Mouse (Mus musculus) erythroid progenitor cell, adult 5-6 weeks (primary cell): ENCODE results near the gene Zfp27. TPM values are rescaled to one million over a fixed set of nuclear protein-coding genes. Genes with fewer than 3 reads are reported as not detected.

Experiments
- ATAC-seq: replicated peaks from 2 replicates; pipeline ENCODE4 v1.8.0; 2016; ENCODE audit warnings: moderate number of reproducible peaks, mild to moderate bottlenecking, moderate TSS enrichment, inconsistent platforms; ENCODE audit not compliant: poor library complexity, low FRiP score, severe bottlenecking
- total RNA-seq, 2 experiments: library from RNA; stranded (forward) in 1 of 2; stranded (reverse) in 1 of 2; fragments of 150-400 nt in 1 of 2; fragments of 186-747, 209-891 nt in 1 of 2; gene quantifications; 2 replicates each; pipeline versions ENCODE4 v1.2.3 to v1.2.4; 2015 to 2017; ENCODE audit warnings: low replicate concordance in 2 of 2

The Zfp27 gene
- 2.9 TPM in 1 of 2 replicates, not detected in the other for total RNA-seq (2015; ENCODE audit: low replicate concordance)
- 0.83 and 2.1 TPM in 2 replicates for total RNA-seq (2017; ENCODE audit: low replicate concordance)

DNA sequence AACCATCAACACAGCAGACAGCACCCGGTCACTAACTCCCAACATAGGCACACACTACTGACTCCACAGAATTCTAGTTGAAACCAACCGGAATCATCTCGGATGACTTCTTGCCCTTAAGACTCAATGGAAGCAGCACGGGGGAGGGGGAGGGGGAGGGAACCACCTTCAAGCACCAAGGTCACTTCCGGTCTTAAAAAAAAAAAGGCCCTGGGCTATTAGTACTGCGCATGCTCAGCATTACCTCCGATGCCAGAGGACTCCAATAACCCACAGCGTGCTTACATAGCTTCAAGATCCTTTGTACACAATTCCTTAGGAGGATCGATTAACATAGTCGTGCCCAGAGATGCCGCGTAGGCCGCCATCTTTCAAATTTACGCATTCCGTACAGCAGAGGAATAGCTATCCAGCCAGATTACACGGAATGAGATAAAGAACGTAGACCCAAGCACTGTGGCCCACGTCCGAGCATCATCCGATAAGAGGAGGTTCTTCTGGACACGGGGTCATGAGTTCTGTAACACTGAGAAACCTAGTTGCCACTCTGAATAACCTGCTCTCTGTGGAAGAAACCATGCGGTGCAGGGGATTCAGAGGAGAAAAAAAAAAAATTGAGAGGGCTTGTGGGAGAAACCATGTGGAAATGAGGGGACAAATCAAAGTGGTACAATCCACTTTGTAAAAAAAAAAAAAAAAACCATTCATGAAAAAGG lies at the start of gene Zfp27:
Gene Zfp27 (minus strand): TSS at position 607 of the 716 bp plus-strand sequence.
- peak; percentile 88 for ATAC-seq

DNA sequence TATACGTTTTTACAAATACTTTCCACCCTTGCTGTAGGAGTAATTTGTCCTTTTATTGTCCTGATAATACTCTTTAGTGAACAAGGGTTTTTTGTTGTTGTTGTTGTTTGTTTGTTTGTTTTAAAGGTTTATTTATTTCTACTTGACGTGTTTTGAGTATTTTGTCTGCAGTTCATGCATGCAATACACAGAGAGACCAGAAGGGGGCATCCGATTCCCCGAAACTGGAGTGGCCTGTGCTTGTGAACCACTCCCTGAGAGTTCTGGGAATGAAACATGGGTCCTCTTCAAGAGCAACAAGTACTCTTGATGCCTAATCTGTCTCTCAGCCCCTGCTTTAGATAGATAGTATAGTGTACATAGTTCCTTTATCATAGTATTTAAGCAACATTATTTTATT lies 48.4 kb upstream of the Zfp27 start:
- peak; percentile 72 for ATAC-seq

DNA sequence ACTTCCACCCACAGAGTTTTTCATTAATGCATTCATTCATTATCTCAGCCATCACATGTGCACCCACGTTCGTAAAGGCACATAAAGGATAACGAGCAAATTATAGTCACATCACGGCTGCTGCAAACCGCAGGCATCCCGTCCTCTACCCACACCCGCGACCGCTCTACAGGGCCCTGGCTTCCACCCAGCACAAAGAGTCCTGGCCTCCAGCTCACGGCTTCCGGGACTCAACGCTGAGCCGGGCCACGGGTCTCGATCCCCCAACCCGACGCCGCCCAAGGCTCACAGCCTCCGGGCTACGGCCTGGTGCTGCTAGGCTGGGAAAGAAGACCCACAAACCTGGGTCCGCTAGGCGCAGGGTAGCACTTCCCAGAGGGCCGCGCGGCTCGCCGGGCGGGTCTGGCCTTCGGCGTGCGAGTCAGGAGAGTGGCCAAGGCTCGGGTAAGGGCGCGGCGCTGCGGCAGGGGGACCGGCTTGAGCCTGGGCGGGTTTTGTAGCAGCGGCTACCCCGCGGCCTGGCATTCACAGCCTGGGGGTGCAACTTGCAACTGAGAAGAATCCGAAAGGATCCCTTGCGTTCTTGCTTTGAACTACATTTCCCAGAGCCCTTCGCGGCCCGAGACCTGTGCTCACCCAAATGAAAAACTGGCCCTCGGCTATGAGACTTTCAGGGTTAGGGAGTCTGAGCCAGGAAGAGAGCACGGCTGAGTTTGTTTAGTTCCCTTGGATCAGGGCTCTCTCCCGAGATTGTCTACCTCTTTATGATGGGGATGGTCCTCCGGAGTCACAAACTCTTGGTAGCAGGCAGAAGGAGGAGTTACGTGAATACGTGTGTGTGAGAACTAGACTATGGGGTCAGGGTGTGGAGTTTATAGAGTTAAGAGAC lies 47.4 kb upstream of the Zfp27 start, which contains the start of gene Zfp74:
Gene Zfp74 (minus strand): TSS at position 577 of the 889 bp plus-strand sequence.
- peak; percentile 92 for ATAC-seq

DNA sequence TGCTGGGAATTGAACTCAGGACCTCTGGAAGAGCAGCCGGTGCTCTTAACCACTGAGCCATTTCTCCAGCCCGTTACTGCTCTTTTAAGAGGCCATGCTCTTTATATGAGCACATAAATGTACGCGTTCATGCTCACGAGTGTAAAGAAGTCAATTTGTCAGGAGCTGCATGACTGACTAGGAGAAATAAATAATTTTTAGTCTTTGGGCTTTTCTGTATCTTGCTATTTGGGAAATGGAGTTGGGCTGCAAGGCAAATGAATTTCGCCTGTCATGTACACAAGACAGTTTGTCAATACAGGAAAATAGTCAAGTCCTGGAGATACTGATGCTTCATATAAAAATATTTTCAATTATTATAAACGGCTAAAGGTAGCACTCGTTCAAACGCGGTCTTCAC lies 46.7 kb upstream of the Zfp27 start:
- no peak for ATAC-seq

DNA sequence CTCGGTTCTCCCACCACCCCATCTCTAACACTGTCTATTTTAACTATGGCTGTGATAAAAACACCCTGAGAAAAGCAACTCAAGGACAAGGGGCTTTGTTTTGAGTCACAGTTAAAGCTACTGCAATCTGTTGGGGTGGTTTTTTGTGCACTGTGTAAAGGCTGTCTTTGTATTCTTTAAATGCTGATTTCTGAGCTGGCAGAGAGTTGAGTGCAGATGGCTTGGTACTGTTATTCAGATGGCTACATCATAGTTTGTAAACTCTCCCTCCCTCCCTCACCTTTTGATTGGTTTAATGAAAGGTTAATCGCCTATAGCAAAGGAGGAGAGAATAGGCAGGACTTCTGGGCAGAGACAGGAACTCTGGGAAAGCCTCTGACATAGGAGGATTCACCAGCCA lies 37.8 kb upstream of the Zfp27 start:
- no peak for ATAC-seq

DNA sequence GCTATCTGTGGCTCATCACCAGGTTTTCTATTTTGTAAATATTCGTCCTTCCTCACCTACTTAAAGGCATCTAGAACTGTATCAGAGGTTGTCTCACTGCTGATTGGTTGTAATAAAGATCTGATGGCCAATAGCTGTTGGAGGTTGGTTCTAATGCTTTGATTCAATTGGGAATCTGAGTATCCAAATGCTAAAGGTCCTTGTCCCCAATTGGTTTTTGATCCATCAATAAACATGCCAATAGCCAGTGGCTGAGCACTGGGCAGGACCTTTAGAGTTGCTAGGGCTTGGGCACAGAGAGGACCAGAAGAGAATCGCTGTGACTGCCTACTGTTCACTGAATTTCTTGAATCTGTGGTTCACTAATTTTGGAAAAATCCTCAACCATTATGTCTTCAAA lies 37.3 kb upstream of the Zfp27 start:
- ATAC-seq, result no peak

DNA sequence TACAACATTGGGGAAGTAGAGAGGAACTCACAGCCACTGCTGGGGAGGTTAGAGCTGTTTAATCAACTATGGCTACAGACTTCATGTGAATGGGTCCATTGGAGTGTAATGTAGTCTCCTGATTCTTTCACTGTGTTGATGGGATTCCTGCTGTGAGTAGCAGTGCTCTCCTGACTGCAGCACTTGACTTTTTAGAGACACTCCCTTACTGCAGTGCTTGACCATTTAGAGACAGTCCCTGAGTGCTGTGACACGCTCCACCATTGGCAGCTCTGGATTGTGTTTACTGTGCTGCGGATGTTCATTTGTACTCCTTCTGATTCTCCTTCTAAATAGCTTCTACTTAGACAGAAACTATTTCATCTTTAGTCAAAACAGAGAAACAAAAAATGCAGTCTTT lies 36.4 kb upstream of the Zfp27 start:
- no peak for ATAC-seq

DNA sequence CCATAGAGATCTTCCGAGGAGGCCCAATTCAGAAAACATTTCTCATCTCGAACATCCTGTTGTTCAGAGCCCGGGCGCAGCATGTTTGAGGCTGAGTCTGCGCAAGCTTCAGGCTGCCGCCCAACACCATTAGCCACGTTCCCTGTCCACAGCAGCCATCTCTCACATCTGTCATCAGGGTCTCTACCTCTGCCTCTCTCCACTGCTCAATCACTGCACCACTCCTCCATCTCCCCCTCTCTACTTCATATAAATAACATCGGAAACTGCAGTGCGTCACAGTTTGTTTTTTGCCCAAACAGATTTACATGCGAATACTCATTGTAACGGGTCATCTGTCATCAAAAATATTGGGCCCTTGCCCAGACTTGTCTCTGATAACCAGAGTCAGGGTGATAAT lies 34.7 kb upstream of the Zfp27 start:
- no peak for ATAC-seq

DNA sequence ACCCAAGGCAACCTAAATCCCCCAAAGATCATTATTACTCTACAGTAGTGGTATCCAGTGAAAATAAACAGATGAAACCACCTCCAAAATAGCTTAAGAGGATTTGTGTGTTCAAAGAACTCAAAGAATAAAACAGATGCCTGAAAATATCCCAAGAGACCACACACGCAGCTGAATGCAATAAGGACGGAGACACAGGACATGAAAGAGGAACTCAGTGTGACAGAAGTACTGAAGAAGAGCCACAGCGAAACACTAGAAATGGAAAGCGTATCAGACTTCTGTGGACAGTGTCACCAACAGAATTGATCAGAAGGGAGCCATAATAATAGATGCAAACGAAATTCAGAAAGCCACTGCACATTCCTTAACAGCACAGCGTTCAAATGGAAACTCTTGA lies 32.5 kb upstream of the Zfp27 start:
- ATAC-seq, result no peak

DNA sequence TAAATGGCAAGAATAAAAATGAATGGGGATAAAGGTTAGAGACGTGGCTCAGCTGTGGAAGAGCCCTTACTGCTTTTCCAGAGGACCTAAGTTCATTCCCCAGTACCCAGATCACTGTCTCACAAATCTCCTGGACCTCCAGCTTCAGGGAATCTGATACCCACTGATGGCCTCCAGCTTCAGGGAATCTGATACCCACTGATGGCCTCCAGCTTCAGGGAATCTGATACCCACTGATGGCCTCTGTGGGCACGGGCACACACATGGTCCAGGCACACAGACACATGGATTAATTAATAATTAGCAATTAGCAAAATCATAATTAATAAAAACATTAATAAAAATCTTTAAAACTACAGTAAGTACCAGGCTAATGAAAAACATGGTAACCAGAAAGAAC lies 16.4 kb upstream of the Zfp27 start:
- no peak for ATAC-seq

DNA sequence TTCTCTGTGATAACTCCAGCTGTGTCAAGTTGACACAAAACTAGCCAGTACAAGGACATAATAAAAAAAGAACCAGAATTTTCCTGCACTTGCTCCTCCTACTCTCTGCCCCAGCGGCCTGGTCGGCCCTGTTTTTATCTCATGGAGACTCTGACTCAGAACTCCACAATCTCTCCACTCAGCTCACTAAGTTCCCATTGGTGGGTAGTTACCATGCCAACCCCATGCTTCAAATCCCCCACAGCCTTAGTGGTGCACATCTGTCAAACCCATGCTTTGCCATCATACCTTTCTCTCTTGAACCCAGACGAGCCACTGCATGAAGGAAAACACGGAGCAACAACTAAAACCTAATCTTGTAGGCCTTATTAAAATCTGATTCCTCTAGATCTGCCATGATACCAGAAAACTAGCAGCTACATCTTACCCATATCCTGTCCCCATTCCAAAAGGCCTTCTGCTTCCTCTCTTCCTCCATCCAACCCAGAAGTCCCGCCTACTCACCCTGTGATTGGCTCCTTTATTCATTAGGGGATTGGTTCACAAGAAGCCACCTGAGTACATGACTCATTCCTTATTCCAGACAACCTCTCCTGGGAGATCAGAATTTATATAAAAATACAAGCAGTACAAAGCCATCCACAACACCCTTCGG lies 15.2 kb upstream of the Zfp27 start:
- no peak for ATAC-seq

DNA sequence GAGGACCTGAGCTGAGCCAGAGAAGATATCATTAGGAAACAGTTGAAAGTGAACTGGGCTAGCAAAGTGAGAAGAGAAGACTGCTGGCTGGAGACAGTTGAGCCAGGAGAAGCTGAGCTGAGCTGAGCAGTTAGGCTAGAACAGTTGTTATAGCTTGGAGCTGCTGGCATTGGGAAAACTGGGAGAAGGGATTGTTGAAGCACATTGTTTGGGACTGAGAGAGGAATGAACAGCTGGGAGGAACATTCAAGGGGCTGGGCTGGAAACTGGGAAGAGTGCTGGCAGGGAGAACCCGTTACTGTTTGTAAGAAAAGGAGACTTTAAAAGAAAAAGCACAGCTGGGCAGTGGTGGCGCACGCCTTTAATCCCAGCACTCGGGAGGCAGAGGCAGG lies 11.7 kb upstream of the Zfp27 start:
- no peak for ATAC-seq

DNA sequence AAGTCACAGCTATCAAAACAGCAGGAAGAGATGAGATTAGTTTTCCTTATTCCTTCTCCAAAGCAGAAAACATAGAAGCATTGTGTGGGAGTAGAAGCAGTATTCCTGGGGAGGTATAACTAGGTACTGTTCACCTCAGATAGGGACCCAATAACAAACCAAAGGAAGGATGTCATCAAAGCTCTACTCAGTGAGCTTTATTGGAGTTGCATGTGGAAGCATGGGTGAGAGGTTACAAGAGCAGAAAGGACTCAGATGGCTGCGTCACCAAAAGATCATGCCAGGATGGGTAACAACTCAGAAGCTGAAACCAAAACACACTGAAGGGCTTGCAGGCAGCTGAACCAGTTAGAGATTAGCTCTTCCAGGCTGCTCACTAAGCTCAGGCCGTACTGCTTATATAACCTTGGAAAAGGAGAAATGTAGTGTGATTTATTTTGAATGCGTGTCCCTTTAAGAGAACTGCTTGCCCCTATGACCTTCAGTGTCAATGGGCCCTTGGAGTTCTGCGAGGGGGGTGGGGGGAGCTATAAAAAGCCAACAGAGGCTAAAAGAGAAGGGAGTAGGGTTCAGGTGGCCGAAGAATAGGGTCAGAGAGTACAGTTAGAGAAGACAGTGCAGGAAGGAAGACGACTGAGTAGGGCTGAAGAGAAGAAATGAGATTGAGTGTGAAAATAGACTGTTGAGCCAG lies 11.1 kb upstream of the Zfp27 start:
- no peak for ATAC-seq

DNA sequence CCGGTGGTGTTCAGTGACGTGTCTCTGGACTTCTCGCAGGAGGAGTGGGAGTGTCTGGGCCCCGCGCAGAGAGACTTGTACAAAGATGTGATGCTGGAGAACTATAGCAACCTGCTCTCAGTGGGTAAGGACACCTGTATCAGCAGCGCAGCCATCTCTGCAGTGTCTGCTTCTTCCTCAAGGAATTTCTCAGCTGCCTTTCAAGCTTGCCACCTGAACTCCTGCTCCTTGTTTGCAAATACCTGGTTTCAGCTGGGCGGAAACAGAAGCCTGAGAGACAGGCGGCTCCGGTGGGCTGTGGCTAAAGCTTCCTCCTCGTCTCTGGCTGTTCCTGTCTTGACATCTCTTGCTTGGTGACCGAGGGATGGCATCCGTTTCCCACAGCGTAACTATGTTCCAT lies 5.8 kb upstream of the Zfp27 start:
- ATAC-seq, result no peak

DNA sequence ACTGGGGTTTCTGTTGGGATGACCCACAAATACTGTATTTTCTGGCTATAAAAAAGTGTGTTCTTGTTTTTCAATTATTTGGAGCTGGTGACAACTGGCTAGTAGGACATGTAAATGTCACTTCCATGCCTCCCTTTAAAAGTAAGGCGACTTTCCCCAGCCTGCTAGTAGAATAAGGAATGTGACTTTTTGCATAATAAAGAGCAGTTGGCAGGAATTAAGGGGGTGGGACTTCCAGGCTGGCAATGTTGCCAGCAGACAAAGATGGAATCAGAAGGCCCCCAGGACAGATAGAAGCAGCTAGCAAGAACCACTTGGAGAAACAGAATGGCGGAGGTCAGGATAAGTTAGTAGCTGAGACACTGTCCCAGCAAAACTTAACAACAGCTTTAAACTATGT lies 3.9 kb upstream of the Zfp27 start:
- ATAC-seq, result no peak

DNA sequence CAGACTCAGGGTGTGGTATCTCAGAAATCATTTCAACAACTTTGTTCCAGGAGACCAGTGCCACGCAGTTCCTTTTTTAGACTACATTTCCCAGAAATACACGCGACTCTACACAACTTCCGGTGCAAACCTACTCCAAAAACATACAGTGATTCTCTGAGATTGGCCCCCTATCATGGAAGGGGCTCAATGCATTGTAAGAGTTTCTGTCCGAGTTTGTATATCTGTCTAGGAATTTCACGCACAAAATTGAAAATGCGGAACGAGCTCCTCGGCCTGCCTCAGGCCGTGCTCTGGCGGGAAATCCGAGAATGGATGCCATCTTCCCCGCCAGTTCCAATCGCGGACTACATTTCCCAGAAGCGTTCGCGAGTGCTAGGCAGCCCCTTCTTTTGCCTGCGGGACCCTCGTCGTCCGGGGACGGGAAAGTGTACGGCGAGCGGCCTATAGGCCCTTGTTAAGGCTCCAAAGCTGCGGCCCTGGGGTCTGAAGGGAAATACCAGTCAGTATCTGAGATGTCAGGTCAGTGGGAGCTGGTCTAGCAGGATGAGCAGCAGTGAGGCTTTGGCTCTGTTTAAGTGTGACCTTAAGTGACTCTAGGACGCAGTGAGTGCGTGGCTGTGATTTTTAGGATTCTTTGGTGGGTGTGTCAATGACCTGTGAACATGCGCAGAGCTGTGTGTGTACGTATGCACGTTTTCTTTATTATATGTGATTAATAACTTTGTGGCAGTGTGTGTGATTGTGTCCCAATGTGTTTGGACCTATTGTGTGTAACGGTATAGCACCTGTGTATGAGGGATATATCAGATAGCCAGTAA lies 2.0 kb upstream of the Zfp27 start, which contains the start of gene Zfp383:
Gene Zfp383 (plus strand): TSS at position 94 of the 821 bp plus-strand sequence.
- peak; percentile 57 for ATAC-seq

DNA sequence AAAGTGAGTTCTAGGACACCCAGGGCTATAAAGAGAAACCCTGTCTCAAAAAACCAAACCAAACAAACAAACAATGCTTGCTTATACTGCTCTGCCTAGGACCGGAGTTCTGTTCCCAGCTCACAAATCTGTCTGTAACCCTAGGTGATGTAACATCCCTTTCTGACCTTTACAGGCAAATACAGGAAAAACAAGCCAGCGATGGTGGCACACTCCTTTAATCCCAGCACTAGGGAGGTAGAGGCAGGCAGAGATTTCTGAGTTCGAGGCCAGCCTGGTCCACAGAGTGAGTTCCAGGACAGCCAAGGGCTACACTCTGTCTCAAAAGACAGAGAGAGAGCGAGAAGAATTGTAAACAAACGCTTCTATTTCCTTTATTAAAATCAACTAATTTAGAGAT lies 834 bp upstream of the Zfp27 start:
- no peak for ATAC-seq

DNA sequence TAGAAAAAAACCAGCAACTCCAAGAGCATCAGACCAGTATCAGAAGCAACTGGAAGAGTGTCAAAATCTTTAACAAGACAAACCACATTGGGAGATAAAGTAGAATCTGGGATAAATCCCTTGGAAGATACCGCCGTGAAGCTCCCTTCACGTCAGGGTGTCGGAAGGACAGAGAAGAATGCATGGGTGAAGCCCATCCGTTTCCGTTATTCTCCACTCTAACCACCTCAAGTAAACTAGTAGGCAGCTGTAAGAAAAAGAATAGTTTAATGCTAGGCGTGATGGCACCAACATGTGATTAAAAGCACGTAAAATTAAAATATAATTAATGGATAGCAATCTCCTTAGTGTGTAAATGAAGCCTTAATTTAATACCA lies 298 bp upstream of the Zfp27 start:
- no peak for ATAC-seq

DNA sequence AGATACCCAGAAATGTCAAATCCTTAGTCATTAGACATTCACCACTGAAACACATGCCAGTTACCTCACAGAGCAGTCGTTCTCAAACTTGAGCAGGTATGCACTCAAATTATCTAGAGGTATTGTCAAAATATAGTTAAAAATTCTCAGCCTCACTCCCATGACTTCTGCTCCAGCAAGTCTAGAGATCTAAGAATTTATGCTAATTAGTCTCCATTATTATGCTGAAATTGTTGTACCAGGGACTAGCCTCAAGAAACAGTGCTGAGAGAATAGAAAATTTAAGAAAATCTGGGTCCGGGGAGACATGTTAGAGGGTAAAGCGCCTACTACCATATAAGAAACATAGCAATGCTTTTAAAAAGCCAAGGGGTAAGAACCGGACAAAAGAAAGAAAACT lies 2.3 kb downstream of the Zfp27 start:
- no peak for ATAC-seq
